Mouse (Mus musculus): ENCODE results near the gene Ece2. TPM values are rescaled to one million over a fixed set of nuclear protein-coding genes. Genes with fewer than 3 reads are reported as not detected.

Ece2 gene
- 11.4 and 15.0 TPM in 2 replicates for total RNA-seq (2021)
- long read RNA-seq, partial matches to known transcripts: 0 of 3 reads
- long read RNA-seq, other reads (novel, unspliced or antisense): 2 of 3 reads

DNA sequence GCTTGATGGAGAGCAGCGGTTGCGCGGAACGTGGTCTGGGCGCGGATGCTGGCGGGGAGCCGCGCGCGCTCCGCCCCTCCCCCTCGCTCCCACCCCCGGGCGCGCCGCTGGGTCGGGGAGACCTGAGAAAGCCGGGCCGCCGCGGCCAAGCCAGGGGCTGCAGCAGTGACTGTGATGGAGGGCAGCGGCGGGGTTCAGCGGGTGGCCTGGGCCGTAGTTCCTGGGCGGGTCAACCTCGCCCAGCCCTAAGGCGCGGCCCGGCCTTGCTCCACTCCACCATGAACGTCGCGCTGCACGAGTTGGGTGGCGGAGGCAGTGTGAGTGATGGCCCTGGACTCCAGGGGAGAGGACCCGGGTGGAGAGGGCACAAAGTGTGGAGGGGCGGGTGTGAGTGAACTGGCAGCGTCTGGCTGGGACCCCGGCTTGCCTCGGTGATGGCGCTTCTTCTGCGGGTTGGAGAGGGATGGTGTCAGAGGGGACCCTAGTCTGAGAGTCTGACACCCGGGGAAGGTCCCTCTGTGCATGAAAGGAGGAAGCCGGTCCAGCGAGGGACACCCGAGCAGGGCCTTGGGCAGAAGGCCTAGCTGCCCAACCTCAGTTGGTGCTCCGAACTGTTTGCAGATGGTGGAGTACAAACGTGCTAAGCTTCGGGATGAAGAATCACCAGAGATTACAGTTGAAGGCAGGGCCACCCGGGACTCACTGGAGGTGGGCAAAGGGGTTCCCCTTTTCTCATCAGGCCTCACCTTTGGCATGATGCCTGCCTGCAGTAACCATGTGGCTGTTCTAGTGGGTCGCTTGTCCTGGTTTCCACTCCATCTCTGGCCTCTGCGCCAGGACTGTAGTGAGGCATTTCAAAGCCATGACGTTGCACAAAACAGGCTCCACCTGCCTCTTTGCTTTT, at the start of gene Ece2:
Gene Ece2, plus strand, starts transcription at position 98 of the 904 bp plus-strand sequence.
- DNase-seq: peak; percentile 48

DNA sequence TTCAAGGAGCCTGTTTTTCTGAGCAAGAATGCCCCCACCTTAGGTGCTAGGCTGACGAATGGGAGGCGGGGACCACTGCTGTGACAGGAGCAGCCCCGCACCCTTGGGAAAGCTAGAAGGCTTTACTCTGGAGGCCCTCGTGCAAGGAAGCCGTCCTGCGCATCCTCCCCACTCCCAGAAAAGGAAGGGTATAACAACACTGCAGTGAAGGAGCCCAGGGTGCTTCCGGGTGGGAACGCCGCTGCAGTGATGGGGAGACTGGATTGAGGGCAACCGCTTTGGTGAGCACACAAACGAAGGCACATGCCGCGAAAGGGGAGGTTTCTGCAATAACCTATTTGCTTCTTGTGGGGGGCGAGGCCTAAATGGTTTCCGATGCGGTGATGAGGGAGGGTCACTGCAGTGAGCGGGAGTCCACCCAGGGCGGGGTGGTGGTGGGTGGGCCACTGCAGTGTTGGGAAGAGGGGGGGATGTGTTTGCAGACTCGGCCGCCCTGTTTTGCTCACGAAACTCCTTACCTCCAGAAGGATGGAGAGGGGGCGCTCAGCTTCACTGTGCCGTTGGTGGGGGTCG, 40.2 kb upstream of the Ece2 start, which contains the start of gene Vwa5b2:
Gene Vwa5b2, plus strand, starts transcription at position 106 of the 573 bp plus-strand sequence.
- DNase-seq: no peak

- peak; percentile 36 for DNase-seq
Observed at GRCm38 (mm10) chr16:20589939-20590679, 39.5 kb upstream of the Ece2 start.

DNA sequence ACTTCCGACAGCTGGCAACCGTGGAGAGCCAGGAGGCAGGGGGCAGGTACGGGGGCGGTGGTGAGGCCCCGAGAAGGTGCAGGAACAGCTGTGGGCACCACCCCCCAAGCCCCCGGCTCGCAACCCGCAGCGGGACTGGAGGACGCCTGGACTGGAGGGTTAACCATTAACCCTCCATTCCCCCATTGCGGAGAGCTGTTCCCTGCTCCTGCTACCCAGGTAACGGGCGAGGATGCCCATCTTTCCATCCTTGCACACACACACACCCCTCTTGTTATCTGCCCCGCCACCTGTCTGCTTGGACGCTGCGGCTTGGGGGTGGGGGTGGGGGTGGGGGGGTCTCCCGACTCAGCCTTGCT, 39.0 kb upstream of the Ece2 start:
- no peak for DNase-seq

- DNase-seq: no peak
Observed at GRCm38 (mm10) chr16:20591076-20591705, 38.4 kb upstream of the Ece2 start.

GRCm38 (mm10) chr16:20595060-20595673, 34.5 kb upstream of the Ece2 start:
- no peak for DNase-seq

DNA sequence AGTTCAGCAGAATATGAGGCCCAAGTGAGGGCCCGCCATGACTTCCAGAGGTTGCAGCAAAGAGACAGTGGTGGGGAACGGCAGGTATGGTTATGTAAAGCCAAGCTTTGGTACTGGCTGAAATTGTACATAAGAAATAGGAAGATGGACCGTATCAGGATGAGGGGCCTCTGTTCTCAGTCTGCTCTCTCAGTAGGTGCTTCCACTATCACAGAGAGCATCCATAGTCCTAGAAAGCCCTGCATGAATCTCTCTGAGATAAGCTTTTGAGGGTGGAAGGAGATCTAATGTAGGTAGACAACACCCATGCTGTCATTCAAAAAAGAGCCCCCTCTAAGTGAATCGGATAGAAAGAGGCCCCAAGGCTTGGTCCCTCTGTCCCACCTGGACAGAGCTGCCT, 33.9 kb upstream of the Ece2 start:
- DNase-seq: no peak

- DNase-seq: no peak
Observed at GRCm38 (mm10) chr16:20596687-20597441, 32.8 kb upstream of the Ece2 start.

GRCm38 (mm10) chr16:20600511-20600910, 29.1 kb upstream of the Ece2 start:
- no peak for DNase-seq

GRCm38 (mm10) chr16:20604705-20605104, 24.9 kb upstream of the Ece2 start:
- no peak for DNase-seq

DNA sequence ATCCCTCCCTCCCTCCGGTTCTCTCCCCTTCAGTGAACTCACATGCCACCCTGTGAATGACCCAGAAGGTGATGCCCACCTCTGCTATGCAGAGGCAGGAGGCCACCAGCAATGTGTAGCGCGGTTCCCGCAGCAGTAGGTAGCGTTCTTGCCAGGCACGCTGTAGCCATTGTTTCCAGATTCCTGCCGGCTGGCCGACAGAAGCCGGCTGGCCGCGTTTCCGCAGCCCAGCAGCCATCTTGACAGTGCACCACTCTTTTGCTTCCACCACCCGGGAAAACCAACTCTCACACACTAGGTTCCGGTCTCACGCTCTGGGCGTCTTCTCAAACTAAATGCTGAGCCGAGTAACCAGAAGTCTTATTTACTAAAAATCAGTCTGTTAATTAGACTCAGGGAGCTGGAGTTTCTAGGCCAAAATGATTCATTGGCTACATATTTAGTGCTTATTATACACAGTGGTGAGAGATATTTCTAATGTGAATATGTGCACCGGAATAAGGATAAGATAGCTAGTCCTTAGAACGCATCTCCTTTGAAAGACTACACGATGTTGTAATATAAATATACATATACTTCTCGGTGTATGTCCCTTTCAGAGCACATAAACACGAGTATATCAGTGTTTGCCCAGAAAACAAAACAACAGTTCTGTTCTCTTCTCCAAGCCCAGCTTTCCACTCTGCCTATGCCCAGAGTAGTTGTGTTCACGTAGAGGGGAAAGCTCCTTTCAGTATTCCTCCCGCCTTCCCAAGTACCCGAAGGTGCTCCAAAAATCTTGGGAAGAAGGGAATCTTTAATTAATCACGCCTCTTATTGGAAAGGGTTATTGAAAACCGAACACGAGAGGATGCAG, 18.9 kb upstream of the Ece2 start:
- DNase-seq: peak; percentile 61

DNA sequence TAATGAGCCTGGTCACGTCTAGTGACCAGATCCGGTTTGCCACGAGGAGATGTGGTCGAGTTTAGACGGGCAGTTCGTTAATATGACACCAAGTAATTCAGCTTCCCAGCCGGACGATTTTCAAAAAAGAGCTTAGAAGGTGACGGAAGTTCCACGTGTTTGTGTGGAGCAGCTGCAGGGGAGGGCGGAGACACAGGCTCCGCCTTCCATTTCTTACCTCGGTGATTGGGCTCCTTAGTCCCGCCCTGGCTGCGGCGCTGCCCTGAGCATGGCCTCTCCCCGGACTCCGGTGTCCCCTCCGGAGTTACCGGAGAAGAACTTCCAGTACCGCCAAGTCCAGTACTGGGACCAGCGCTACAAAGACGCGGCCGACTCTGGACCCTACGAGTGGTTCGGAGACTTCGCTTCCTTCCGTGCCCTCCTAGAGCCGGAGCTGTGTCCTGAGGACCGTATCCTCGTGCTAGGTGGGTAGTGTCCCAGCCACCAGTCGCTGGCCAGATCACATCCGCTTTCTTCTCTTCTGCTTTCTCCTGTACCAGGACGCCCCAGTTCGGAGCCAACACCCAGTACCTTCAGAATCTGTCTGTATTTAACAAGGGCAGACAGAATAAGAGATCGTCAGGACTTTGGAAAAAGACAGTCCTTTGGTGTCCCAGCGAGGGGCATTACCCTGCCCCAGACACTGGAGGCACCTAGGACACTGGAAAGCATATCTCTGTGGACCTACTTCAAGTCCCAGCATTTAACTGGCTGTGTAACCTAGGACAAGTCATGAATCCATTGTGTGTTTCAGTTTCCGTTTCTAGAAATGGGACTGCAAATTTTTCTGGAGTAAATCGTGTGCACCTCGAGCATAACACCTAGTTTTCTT, 18.0 kb upstream of the Ece2 start, which contains the start of the genes Eef1akmt4, Gm49333 and Alg3:
Gene Eef1akmt4, plus strand, starts transcription at position 237 of the 871 bp plus-strand sequence.
Gene Gm49333, plus strand, starts transcription at position 254 of the 871 bp plus-strand sequence.
Gene Alg3, minus strand, starts transcription at position 379 of the 871 bp plus-strand sequence.
- peak; percentile 85 for DNase-seq

DNA sequence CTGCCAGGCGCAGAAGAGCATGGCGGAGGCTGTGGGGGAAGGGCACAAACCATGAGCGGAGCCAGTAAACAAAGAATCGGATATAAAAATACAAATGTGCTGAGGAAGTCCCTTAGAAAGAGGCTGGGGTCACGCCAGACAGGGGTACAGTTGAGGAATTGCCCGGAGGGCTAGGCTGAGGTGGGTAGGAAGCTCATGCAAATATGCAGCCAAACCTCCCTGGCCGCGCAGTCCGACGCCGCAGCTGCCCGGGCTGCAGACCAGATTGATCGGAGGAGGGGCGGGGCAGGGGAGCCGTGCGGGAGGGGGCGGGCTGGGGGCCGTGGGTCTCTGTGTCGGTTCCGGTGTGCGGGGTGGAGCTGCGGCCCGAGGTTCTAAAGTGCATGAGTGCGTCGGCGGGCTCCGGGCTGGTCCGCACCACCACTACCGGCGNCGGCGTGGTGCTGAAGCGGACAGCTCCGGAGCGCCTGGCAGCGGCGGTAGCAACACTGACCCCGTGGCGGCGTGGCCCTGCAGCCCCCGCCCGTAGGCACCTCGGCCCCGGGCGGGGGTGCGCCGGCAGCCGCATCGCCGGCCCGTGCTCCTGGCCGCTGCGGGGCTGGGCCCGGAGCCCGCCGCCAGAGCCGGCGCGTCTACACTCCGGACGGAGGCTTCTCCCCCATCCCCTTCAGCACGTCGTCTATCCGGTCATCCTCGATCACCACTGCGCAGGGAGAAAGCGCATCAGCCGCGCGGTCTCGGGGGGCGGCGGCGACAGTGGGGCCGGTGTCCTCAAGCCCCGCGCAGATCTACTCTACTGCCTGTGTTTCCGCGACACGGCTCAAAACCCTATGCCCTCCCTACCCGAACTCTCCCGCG, 9.9 kb upstream of the Ece2 start:
- peak; percentile 56 for DNase-seq

DNA sequence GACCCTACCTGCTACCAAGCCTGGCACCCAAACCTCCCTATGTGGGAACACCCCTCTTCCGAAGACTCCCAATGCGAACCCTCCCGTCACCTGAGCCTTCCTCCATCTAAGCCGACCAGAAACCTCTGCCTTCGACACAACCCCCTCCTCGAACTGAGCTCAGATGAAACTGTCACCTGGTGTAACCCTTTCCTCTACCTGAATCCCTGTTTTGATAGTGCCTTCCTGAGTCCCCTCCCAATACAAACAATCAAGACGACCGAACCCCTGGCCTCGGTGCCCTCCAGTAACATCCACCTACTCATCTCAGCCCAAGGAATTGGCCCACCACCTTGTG, 9.3 kb upstream of the Ece2 start:
- DNase-seq: no peak

- no peak for DNase-seq
Observed at GRCm38 (mm10) chr16:20620751-20621190, 8.9 kb upstream of the Ece2 start.

DNA sequence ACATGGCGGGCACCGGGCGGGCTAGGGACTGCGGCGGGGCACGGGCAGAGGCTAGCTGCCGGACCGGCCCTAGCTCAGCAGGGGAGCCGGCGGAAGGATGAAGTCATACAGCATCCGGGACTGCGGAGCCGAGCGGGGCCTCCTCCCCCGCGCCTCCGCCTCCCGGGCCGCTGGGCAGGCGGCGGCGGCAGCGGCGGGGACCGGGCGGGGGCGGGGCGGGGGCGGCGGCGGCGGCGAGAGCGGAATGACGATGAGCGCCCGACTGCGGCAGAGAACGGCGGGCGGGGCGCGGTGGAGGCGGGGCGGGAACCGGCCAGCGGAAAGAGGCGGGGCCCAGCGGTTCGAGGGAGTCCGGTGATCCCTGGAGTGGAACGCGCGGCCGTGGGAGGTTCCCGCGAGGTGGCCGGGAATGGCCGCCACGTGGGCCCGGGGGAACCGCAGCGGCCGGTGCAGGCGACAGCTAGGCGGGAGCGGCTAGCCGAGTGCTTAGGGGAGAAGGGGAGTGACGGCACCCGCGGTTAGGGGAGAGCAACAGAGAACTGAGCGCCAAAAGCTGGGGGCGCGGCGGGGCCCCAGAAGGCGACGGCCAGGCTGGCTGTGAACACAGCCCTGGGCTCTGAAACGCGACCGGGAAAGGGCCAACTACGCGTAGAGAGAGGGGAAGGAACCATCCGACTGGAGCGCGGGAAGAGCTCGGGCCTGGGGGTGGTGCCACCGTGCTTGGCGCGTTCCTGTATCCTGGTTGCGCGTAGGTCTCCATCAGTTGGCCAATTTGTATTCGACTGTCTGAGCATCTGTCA, 8.2 kb upstream of the Ece2 start, which contains the start of gene Camk2n2:
Gene Camk2n2, minus strand, starts transcription at position 97 of the 800 bp plus-strand sequence.
- DNase-seq: peak; percentile 86
